Mouse (Mus musculus) yolk sac, embryonic 10.5 days (tissue): ENCODE measurements around the gene Unc80.

Experiments used
- DNase-seq: peaks from one replicate; pipeline ENCODE4 v3.0.0-alpha.2; 2017; ENCODE audit warnings: low spot score

The Unc80 gene

GRCm38 (mm10) chr1:66704523-66704922 is 236.4 kb downstream of the Unc80 start:
- peak; percentile 56 for DNase-seq

GRCm38 (mm10) chr1:66712859-66713258 is 244.7 kb downstream of the Unc80 start:
- no peak for DNase-seq

GRCm38 (mm10) chr1:66730581-66730980 is 262.4 kb downstream of the Unc80 start:
- DNase-seq, result no peak
